Mouse (Mus musculus) ovary, postnatal 14 days (tissue): ENCODE measurements around the gene Ppard.

Source experiments
- DNase-seq: peaks from one replicate; pipeline ENCODE4 v3.0.0; 2022; ENCODE audit warnings: low spot score

The Ppard gene

DNA sequence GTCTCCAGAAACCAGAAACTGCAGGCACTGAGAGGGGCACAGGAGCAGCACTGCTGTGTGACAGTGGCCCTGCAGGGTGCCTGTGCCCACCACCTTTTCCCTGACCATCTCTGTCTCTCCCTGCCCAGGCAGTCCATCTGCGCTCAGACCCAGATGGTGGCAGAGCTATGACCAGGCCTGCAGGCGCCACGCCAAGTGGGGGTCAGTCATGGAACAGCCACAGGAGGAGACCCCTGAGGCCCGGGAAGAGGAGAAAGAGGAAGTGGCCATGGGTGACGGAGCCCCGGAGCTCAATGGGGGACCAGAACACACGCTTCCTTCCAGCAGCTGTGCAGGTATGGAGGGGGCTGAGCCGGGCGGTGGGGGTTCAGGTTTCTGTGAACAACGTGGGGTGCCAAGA, 53.6 kb downstream of the Ppard start:
- DNase-seq: no peak

DNA sequence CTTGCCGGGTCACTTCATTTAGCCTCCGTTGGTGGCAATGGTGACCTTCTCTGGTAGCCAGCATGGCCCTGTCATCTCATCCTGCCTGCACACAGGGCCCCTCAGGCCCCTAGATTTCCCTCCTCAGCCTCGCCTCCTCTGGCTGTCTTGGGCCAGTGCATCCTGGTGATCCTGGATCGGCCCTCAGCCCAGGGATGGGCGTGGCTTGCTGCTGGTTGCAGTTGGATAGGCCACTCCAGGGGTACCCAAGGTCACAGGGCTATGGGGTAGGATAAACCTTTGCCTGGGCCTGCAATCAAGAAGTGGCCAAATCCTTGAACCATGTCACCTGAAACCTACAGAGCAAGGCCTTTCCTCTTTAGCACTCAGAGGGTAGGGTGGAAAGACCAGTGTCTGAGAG, 54.5 kb downstream of the Ppard start:
- DNase-seq: no peak

DNA sequence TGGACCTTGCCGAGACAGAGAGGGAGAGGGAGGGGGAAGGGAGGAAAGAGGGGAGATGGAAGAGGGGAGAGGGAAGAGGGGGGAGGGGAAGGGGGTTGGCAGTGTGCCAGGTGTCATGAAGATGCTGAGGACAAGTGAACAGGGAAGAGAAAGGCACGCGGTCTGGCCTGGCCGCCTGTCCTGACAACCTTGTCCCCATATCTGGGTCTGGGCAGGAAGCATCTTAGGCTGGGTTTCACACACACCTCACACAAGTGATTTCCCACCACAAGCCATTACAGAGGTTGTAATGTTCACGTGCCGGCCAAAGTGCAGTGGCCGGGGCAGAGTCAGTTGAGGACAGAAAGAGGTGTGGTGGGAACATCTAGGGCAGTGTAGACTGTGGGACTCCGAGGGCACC, 55.1 kb downstream of the Ppard start:
- no peak for DNase-seq

DNA sequence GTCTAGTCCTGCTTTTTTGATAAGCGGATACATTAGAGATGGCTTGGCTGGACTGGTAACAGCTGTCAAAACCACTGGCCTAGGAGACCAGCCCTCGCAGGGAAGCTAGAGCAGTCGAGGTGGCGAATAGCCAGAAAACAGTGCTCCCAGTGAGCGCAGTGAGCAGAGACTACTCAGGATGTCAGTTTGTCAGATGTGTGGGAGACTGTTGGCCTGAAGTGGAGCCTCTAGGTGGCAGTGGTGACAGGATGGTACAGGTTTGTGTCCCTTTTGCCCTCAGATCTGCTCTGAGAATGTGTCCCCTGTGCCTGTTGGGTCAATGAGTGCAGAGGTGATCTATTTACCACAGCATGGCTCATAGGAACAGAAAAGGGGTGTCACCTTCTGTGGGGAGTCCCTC, 55.5 kb downstream of the Ppard start:
- DNase-seq: no peak

DNA sequence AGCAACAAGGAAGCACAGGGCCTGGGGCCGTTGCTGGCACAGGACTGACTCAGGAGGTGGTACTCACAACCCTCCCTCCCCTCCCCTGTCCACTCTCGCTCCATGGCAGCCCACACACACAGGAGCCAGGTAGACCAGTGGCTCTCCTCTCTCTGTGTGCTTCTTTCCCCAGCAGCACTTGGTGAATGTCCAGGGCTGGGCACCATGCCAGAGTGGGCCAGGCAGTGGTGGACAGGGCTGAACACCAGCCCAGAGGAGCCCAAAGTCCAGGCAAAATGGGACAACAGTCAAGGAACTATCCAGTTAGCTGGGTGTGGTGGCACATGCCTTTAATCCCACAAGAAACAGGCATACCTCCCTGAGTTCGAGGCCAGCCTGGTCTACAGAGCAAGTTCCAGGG, 57.8 kb downstream of the Ppard start:
- DNase-seq: peak; percentile 71

DNA sequence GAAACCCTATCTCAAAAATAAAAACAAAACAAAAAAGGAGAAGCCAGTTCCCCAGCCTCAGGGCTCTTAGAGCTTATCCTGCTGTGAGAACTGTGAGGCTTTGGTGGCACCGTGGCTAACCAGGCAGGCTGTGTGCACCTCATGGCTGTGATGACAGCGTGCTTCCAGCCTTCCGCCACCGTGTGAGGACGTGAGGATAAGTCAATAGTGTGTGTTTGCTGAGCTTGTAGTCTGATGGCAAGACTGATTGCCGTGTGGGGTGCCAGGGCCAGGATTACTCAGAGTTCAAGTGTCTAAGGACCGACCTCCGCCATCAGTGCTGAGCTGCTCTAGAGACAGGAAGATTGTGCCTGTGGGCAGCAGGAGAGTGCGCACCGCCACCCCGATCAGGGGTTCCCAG, 58.2 kb downstream of the Ppard start:
- DNase-seq: no peak

DNA sequence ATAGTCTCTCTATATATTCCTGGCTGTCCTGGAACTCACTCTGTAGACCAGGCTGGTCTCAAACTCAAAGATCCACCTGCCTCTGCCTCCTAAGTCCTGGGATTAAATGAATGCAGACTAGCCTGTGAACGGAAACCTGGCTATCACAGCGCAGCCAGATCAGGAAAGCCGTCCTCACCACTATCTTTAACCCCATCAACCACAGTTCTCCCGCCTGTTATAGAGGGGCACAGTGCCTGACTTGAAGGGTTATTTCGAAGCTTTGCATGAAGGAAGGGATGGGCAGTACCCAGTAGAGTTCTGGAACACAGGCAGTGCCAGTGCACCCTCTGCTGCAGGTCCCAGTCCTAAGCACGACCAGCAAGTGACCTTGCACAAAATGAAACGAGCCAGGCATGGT, 58.8 kb downstream of the Ppard start:
- DNase-seq: no peak

DNA sequence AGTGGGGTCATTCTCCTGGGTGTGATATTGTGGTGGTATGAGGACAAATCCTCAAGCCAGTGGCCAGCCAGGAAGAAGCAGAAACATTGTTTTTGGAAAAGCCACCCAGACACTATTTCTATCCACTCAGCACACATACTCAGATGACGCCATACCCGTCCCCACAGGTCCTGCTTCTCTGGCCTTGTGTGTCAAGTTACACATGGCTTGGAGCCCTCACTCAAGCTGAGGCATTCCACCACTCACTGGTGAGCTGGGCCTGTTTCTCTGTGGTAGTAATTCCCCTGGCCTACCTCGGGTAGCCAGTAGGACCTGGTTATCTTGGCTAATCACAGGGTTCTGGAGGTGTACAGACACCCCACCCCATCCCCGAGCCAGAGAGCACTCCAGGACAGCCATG, 61.2 kb downstream of the Ppard start:
- no peak for DNase-seq

DNA sequence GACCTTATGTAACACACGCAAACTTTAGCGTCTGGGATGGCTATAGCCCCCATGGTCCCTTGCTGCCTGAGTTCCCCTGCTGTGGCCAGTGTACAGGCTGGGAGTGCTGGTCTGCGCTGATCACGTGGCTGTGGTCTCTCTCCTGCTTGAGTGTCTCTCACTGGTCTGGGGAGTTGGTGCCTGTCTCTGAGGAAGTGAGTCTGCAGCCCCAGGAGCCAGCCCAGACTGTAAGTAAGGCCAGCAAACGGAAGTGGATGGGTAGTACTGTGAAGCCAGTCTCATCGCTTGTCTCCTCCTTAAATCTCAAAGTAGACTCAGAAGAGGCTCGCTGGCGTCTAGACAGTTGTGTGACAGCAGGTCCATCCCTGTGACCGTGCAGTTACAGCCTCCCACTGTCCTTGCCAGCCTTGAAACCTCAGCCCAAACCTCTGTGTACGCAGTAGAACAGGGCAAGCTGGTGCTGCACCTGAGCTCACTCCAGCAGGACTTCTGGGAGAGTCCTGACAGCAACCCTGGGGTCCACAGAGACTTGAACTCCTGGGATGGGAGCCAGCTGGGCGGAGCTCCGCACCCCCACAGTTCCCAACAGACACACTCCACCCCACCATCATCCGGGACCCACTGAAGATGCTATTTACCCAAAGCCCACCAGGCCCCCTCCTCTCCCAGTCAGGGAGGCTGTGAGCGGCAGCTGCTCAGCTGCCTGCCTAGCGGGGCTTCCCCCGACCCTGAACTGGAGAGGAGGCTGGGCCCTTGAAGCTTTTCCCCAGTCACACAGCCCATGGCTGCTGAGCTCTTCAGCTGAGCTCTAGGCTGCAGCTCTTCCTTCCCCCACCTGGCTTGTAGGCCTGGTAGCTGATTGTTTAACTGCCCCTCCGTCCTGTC, 62.2 kb downstream of the Ppard start:
- DNase-seq: no peak

DNA sequence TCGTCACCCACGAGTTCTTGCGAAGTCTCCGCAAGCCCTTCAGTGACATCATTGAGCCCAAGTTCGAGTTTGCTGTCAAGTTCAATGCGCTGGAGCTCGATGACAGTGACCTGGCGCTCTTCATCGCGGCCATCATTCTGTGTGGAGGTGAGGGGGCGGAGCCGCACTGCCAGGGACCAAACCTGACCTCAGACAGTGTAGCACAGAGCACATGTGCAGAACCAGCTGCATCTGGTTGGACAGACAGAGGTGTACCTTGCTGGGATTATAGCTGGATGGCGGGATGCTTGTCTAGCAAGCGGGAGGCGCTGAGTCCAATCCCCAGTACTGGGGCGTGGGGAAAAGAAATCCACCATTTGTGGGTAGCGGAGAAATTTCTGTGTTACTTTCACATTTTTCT, 66.4 kb downstream of the Ppard start:
- no peak for DNase-seq

DNA sequence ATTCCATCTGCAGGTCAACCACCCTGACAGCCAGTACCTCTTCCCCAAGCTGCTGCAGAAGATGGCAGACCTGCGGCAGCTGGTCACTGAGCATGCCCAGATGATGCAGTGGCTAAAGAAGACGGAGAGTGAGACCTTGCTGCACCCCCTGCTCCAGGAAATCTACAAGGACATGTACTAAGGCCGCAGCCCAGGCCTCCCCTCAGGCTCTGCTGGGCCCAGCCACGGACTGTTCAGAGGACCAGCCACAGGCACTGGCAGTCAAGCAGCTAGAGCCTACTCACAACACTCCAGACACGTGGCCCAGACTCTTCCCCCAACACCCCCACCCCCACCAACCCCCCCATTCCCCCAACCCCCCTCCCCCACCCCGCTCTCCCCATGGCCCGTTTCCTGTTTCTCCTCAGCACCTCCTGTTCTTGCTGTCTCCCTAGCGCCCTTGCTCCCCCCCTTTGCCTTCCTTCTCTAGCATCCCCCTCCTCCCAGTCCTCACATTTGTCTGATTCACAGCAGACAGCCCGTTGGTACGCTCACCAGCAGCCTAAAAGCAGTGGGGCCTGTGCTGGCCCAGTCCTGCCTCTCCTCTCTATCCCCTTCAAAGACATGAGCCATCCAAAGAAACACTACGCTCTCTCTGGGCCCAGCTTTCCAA, 67.3 kb downstream of the Ppard start:
- DNase-seq: no peak

DNA sequence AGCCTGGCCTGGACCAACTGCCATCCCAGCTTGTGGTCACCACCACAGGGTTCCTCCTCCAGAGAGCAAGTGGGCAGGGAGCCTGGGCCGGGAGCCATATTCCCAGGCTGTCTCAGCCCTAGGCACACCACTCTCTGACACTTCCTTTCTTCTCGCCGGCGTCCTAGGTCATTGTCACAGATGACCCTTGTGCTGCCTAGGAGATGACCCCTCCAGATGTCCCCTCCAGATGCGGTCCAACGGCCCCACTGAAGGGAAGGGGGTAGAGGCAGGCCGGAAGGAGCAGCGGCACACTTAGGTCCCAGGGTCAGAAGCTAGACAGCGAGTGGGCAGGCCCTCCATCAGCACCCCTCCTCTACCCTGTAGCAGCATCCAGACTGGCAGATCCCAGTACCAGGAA, 67.8 kb downstream of the Ppard start:
- DNase-seq: no peak

DNA sequence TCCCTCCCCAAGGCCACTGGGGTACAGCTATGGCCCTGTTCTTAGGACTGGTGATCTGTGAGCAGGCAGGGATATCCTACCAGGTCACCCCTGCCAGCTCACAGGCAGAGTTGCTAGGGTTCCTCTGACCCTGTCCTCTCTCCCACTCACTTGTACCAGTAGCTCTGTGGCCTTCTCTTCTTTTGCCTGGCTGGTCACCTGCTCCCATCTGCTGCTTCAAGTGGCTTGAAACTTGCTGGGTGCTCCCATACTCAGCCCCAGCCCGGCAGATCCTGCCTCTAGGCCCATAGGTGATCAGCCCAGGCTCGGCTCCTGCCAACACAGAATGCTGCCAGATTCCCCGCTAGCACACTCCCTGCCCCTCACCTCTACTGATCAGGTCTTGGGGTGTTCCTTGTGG, 68.3 kb downstream of the Ppard start:
- DNase-seq: no peak

DNA sequence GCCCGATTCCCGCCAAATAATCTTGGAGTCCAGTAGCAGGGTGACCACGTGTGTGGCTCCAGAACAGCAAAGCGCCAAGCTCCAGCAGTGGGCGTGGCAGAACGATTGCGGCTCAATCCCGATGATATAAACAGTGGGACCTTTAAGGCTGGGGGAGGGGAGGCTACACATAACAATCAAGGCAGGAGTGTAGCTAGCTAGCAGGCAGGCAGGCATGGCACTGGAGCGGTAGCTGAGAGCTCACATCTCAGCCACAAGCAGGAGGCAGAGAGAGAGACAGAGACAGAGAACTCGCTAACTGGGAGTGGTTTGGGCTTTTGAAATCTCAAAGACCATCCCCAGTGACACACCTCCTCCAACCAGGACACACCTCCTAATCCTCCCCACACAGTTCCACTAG, 72.7 kb downstream of the Ppard start:
- DNase-seq: no peak

DNA sequence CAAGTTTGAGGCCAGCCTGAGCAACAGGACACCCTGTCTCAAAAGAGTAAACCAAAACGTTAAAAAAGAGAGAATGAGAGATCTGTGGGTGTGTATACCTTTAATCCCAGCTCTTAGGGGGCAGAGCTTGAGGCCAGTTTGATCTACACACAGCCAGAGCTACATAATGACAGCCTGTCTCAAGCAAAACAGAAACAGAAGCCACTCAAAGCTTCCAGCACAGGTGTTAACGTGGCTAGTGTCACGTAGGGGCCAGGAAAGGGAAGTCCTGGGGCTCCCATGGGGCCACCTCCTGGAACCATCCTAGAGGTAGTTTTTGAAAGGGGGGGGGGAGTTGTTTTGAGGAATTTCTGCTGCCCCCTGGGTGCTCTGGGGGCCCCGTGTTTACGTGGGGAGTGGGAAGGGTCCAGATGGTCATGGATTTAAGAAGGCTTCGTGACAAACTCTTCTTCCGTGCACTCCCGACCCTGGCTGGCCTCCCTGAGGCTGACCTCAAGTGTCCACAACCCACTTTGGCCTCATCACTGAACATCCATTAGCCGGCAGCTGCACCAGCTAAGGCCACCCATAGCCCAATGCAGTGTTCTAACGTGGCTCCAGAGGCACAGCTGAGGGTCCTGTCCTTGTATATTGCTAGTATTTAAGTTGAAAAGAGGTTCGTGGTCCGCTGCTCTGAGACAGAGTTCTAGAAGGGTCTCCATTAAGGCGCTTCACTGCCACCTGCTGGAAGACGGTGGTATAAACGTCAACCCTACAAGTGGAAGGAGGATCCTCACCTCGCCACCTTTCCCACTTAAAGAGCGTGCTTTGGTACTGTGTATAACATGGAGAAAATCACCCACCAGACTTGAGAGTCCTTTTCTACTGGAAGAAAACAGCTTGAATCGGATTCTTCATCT, 76.0 kb downstream of the Ppard start:
- peak; percentile 90 for DNase-seq

DNA sequence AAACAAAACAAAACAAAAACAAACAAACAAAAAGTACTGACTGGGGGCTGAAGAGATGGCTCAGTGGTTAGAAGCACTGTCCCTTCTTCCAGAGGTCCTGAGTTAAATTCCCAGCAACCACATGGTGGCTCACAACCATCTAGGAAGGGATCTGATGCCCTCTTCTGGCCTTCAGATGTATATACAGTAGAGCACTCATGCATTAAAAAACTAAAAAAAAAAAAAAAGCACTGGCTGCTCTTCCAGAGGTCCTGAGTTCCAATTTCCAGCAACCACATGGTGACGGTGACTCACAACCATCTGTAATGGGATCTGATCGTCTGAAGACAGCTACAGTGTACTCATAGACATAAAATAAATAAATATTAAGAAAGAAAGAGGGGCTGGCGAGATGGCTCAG, 78.3 kb downstream of the Ppard start:
- no peak for DNase-seq

DNA sequence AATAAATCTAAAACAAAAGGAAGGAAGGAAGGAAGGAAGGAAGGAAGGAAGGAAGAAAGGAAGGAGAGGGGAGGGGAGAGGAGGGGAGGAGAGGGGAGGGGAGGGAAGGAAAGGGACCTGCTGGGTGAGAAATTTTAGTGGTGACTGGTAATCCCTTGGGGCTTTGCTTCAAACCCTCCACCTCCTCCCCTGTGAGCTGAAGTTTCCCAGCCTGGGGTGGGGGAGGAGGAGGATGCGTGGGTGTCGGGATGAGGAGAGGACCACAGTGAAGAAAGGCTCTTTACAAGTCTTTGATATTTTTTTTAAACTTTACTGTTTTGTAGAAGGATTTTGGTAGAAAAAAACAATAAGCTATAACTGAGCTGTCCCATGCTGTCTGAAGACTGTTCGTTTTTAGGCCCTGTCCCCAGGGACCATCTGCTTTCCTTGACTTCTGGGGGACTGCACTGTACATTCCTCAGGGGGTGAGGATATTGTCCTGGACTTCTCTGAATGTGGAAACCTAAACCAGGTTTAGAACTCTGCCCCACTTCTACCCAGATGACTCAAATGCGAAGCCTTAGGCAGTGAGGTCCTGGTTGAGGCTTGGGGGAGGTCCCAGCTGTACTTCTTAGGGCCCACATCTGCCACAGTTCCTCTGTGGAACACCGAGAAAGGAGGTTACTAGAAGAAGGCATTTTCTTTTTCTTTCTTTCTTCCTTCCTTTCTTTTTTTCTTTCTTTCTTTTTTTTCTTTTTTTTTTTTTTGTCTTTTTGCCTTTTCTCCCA, 79.0 kb downstream of the Ppard start:
- no peak for DNase-seq

DNA sequence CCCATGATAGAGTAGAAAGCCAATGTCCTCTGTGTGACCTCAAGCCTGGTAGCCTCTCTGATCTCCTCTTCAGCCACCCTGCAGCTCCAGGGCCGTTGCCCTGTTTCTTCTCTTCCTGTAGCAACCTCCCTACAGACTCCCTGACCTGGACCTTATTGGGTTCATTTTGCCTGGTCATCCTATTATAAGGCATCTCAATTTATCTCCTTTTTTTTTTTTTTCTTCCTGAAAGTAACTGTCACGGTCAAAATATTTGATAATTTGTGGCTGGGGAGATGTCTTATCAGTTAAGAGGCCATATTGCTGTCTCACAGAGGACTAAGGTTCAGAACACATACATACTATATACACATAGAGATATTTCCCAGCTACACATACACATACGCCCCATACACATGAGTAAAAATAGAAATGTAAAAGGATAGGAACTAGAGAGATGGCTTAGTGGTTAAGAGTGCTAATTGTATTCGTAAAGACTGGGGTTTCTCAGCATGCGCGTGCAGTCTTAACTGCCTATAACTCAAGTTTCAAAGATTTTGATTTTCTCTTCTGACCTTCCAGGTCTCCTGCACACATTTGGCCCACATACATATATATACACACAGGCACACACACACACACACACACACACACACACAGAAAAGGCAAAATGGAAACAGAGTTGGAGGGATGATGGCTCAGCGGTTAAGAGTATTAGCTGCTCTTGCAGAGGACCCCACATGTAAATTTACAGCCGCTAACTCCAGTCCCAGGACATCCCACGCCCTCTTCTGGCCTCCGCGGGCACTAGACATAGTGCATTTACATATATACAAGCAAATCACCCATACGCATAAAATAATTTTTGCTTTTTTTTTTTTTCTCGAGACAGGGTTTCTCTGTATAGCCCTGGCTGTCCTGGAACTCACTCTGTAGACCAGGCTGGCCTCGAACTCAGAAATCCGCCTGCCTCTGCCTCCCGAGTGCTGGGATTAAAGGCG, 80.0 kb downstream of the Ppard start:
- no peak for DNase-seq

DNA sequence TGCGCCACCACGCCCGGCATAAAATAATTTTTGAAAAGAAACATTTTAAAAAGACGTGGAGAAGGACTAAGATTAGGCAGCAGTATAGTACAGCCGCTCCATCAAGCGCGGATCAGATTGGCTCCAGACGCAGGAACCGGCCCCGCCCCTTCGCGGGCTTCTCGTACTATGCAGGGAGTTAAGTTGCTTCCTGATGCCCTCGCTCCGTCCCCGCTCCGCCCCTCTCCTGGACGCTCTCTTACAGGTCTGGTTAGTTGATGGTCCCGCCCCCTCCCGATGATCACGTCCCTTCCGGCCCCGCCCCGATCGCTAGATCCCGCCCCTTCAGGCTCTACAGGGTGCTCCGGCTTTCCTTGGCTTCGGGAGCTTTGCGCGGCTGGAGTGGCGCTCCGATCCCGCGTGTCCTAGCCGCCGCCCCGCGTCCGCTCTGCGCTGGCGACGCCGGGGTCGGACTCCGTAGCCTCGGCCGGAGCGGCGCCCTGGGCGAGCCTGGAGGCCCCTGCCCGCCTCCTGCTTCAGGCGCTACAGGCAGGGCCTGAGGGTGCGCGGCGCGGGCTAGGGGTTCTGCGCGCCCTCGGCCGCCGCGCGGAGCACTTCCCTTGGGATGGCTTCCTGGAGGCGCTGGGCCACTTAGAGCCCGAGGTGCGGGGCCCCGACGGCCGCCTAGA, 80.8 kb downstream of the Ppard start, which contains the start of gene Fance:
Fance (plus strand) TSS at position 308 of the 668 bp plus-strand sequence.
- DNase-seq: peak; percentile 85

DNA sequence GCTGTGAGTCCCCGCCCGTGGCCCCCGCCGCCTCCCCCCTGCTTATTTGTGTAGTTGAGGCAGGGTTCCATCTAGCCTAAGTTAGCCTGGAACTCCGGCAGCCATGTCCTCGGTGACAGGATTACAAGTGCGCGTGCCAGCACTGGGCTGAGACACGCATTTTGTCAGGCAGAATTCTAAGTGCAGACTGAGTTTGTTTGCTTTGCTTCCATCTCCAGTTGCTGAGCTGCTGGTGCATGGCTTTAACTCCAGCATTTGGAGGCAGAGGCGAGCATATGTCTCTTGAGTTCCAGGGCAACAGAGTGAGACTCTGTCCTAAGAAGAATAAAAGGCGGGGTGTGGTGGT, 81.4 kb downstream of the Ppard start:
- no peak for DNase-seq
